In the genomic region with DNA sequence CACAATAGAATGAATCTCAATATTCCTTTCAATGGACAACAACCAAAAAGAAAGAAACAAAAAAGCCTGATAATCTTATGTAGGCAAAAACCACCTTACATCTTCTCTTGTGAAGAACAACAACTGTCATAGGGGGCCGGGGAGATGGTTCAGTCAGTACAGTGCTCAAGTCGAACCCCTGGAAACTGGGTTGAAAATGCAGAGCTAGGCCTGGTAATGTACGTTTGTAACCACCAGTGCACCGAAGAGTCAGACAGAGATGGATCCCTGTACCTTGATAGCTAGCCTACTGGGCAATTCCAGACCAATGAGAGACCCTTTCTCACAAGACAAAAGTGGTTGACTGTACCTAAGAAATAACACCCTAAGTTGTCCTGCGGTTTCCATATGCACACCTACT, we compare ENCODE assay signal across 15 mouse cellular contexts. TPM values are rescaled to one million over a fixed set of nuclear protein-coding genes. Genes with fewer than 3 reads are reported as not detected.
A peak's percentile ranks its signal among the peaks of the same experiment; 100 is the strongest.
DNase-seq lines count a peak whose midpoint lies in the region; ATAC-seq lines count a peak whose summit lies in the region.
"Had no signal": no experiment of that assay in that cellular context is flagged by ENCODE, and none has a peak within 500 bp of the region (broad histone marks: within the 10 kb centered on the region; RNA-seq: fewer than 3 reads in every experiment).

No protein-coding gene starts in this region.

- WGBS in midbrain, embryonic 11.5 days, result 92% methylated on average over 5 of the region's 5 CpGs
- 94% methylated on average over 5 of the region's 5 CpGs for WGBS in midbrain, embryonic 15.5 days

- peak; percentile 59 for DNase-seq in heart, adult 11 months
- DNase-seq in heart, postnatal 25 days (ENCODE audit: low spot score), result no peak
- DNase-seq in midbrain, embryonic 11.5 days (ENCODE audit: low spot score, missing footprints), result peak; percentile 53
- DNase-seq: adrenal gland, adult 8-10 months; B cell, adult 2 months; cerebellum, adult 11 months; cerebellum, adult 11-12 months; cerebellum, adult 18-20 months had no signal

- H3K4me2 ChIP-seq in midbrain, embryonic 11.5 days, result no peak overlapping the region
- H3K4me2 ChIP-seq in midbrain, embryonic 15.5 days, result no peak overlapping the region

- H3K4me1 ChIP-seq in midbrain, embryonic 11.5 days (ENCODE audit: control insufficient read depth, insufficient read depth, low read length), result no peaks in the 10 kb centered on the region
- H3K4me1 ChIP-seq in midbrain, embryonic 15.5 days, result no peaks in the 10 kb centered on the region

- intact Hi-C loops in heart, postnatal 25 days (cut with DNase I), result no loop called here

- ATAC-seq in midbrain, embryonic 11.5 days (ENCODE audit: low FRiP score), result no peak
- no peak for ATAC-seq in midbrain, embryonic 15.5 days (replicated peaks)
- ATAC-seq: activated CD4-positive, CD25-positive, alpha-beta regulatory T cell, adult 4 months; CD4-positive, CD25-positive, alpha-beta regulatory T cell, adult 4 months; Patski had no signal

- no peak overlapping the region for H3K4me3 ChIP-seq in midbrain, embryonic 11.5 days (ENCODE audit: low read depth, low read length)
- no peak overlapping the region for H3K4me3 ChIP-seq in midbrain, embryonic 15.5 days

- H3K27ac ChIP-seq in midbrain, embryonic 11.5 days (ENCODE audit: low read depth, low read length), result no peak overlapping the region
- H3K27ac ChIP-seq in midbrain, embryonic 15.5 days, result no peak overlapping the region

- H3K27me3 ChIP-seq in midbrain, embryonic 11.5 days (ENCODE audit: control insufficient read depth, insufficient read depth, low read length), result no peaks in the 10 kb centered on the region
- no peaks in the 10 kb centered on the region for H3K27me3 ChIP-seq in midbrain, embryonic 15.5 days (replicated peaks)
- H3K27me3 ChIP-seq: CH12.LX, Patski had no signal

- no peak overlapping the region for H3K9ac ChIP-seq in midbrain, embryonic 11.5 days (ENCODE audit: low read length)
- no peak overlapping the region for H3K9ac ChIP-seq in midbrain, embryonic 15.5 days

- no peaks in the 10 kb centered on the region for H3K9me3 ChIP-seq in midbrain, embryonic 11.5 days (ENCODE audit: control insufficient read depth, low read length)
- H3K9me3 ChIP-seq in midbrain, embryonic 15.5 days, result no peaks in the 10 kb centered on the region
- H3K9me3 ChIP-seq: G1E had no signal

- H3K36me3 ChIP-seq in midbrain, embryonic 11.5 days (ENCODE audit: control insufficient read depth, insufficient read depth, low read length), result no peaks in the 10 kb centered on the region
- H3K36me3 ChIP-seq in midbrain, embryonic 15.5 days (replicated peaks), result no peaks in the 10 kb centered on the region
- H3K36me3 ChIP-seq: G1E had no signal

RNA-seq across cellular contexts. Expression of gene Npnt, which starts 47.2 kb away (rescaled TPM):
- 1 to 10 TPM; 2.7 to 4.6 TPM for total RNA-seq in heart, postnatal 25 days (2021)
- polyA plus RNA-seq in midbrain, embryonic 11.5 days (2014; fragmentation: Nextera tagmentation; extraction: Ambion mirVana), result 7.6 and 7.9 TPM in 2 replicates
- 24.2 and 27.5 TPM in 2 replicates for polyA plus RNA-seq in midbrain, embryonic 15.5 days (2015; fragmentation: Nextera tagmentation; extraction: Ambion mirVana)
- total RNA-seq: MEL had no signal
- polyA plus RNA-seq: G1E had no signal
